Mouse (Mus musculus) testis, adult 2 months (tissue): ENCODE data around the gene Gabarapl2. TPM values are rescaled to one million over a fixed set of nuclear protein-coding genes. Genes with fewer than 3 reads are reported as not detected.

ENCODE experiments used
- H3K27ac ChIP-seq: fragments of 200-500 bp; 2 replicates; pipeline ENCODE4 v1.5.1; 2012; ENCODE audit warnings: low read depth, low read length; ENCODE audit not compliant: control insufficient read depth, insufficient read depth
- H3K27me3 ChIP-seq: fragments of 200-500 bp; 2 replicates; pipeline ENCODE4 v1.6.1; 2012; ENCODE audit warnings: mild to moderate bottlenecking, low read length, moderate library complexity; ENCODE audit not compliant: control insufficient read depth, insufficient read depth
- H3K36me3 ChIP-seq: fragments of 200-500 bp; 2 replicates; pipeline ENCODE4 v1.6.1; 2012; ENCODE audit warnings: mild to moderate bottlenecking, low read length; ENCODE audit not compliant: control insufficient read depth, insufficient read depth
- H3K4me1 ChIP-seq: fragments of 200-500 bp; 2 replicates; pipeline ENCODE4 v1.6.1; 2012; ENCODE audit warnings: low read length; ENCODE audit not compliant: control insufficient read depth, insufficient read depth
- H3K4me3 ChIP-seq: fragments of 200-500 bp; 2 replicates; pipeline ENCODE4 v1.5.1; 2012; ENCODE audit warnings: low read depth, mild to moderate bottlenecking, low read length, moderate library complexity, mixed read lengths; ENCODE audit not compliant: control insufficient read depth
- CTCF ChIP-seq: fragments of 200-500 bp; IDR thresholded peaks from 2 replicates; pipeline ENCODE4 v1.5.1; 2012; ENCODE audit warnings: low read depth, mild to moderate bottlenecking, inconsistent platforms, low read length, moderate library complexity; ENCODE audit not compliant: control insufficient read depth, insufficient read depth, insufficient replicate concordance
- POLR2A ChIP-seq: fragments of 200-500 bp; IDR thresholded peaks from 2 replicates; pipeline ENCODE4 v1.6.1; 2012; ENCODE audit warnings: low read depth, mild to moderate bottlenecking, inconsistent platforms, low read length, moderate library complexity; ENCODE audit not compliant: control insufficient read depth
- polyA plus RNA-seq: library from polyadenylated mRNA; depleted of rRNA; stranded (reverse); fragments of >200 nt; gene quantifications from 2 replicates; pipeline ENCODE4 v1.2.3, GENCODE M21; 2012

Gene Gabarapl2
- polyA plus RNA-seq, 1 experiment = 24.3 TPM

DNA sequence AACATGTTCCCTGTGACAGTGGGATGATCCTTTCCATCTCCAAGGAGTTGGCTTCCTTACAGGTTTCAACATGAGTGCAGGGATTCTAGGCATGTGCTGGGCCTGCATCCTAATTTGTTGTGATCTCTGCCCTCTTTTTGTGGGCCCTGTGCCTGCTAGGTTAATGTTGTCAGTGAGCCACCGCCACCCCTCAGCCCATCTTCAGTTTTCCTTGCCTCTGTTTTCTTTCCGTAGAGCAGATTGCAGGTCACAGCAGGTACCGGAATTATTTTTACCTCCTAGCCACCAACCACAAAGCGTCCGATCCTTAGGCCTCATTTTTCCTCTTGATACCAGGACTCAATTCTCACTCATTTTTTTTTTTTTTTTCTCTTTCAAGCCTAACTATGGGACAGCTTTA is 11.4 kb downstream of the Gabarapl2 start:
- Histone ChIP-seq H3K4me1 (no peaks in the 10 kb centered on the region), H3K4me3 (no peak overlapping the region), H3K27me3 (no peaks in the 10 kb centered on the region), H3K27ac (no peak overlapping the region), H3K36me3 (peaks cover 2% of the 10 kb centered on the region; the same call in 1 of the 2 replicates)
- TF ChIP-seq CTCF = no peak
- TF ChIP-seq POLR2A = no peak

DNA sequence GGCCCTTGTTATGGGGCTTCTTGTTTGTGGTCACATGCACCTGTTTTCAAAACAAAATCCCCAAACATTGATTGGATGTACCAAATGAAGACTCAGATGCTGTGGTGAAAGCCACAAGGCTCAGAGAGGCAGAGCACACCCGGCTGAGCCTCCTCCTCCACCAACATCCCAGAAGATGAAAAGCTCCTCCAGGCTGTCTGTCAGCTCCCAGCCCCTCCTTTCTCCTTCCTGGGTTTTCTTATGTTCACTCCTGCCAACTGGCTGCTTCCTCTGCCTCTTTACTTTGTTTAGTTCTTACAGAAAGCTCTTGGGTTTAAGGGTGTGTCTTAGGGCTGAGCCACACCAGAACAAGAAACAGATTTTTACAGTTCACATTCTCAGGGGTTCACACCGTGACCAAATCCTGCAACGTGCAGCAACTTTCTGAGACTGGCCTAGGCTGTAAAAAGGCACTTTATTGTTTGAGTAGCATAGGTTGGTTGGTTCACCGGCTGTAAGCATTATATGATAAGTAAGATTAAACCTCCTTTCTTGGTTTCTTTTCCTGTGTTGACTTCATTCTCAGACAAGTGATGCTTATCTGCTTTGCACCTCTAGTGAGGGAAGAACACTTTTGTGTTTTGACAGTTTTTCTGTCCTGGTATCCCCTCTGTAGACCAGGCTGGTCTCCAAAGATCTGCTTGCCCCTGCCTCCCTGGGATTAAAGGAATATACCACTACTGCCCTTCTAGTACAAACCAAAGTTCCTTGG is 14.5 kb downstream of the Gabarapl2 start:
- Histone ChIP-seq H3K4me3 (no peak overlapping the region), H3K36me3 (peaks cover 2% of the 10 kb centered on the region; the same call in 1 of the 2 replicates), H3K4me1 (no peaks in the 10 kb centered on the region), H3K27me3 (no peaks in the 10 kb centered on the region), H3K27ac (no peak overlapping the region)
- TF ChIP-seq CTCF = no peak
- no peak for TF ChIP-seq POLR2A

DNA sequence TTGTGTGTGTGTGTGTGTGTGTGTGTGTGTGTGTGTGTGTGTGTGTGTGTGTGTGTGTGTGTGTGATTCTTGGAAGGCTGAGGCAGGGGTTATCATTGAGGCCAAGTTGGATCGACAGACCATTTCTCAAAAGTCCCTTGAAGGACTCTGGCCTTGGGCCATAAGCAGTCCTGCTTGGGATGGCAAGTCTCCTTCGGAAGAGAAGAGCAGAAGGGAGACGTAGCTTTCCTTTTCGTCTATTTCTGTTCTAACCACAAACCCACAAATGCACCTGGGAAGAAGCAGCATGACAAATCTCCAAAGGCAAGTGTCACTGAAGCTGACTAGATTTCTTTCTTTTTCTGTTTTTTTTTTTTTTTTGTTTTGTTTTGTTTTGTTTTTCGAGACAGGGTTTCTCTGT is 15.4 kb downstream of the Gabarapl2 start:
- H3K4me1 ChIP-seq = no peaks in the 10 kb centered on the region
- no peak for TF ChIP-seq CTCF
- no peak for TF ChIP-seq POLR2A
- no peak overlapping the region for H3K27ac ChIP-seq
- peaks cover 2% of the 10 kb centered on the region; the same call in 1 of the 2 replicates for H3K36me3 ChIP-seq
- H3K4me3 ChIP-seq = no peak overlapping the region
- no peaks in the 10 kb centered on the region for H3K27me3 ChIP-seq

DNA sequence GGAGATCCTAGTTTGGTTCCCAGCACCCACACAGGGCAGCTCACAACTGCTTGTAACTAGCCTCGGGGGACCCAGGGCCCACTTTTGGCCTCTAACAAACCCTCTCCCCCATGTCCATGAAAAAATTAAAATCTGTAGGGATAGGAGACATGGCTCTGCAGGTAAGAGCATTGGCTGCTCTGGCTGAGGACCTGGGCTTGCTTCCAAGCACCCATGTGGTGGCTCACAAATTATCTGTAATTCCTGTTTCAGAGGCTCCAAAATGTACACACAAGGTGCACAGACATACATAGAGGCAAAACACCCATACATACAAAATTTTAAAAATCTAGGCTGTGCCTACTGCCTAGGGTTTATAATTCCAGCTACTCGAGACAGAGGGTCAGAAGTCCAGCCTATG is 16.7 kb downstream of the Gabarapl2 start:
- TF ChIP-seq CTCF (no peak), POLR2A (no peak)
- peaks cover 2% of the 10 kb centered on the region; the same call in 1 of the 2 replicates for H3K36me3 ChIP-seq
- no peaks in the 10 kb centered on the region for H3K4me1 ChIP-seq
- no peak overlapping the region for H3K4me3 ChIP-seq
- H3K27me3 ChIP-seq = no peaks in the 10 kb centered on the region
- no peak overlapping the region for H3K27ac ChIP-seq

DNA sequence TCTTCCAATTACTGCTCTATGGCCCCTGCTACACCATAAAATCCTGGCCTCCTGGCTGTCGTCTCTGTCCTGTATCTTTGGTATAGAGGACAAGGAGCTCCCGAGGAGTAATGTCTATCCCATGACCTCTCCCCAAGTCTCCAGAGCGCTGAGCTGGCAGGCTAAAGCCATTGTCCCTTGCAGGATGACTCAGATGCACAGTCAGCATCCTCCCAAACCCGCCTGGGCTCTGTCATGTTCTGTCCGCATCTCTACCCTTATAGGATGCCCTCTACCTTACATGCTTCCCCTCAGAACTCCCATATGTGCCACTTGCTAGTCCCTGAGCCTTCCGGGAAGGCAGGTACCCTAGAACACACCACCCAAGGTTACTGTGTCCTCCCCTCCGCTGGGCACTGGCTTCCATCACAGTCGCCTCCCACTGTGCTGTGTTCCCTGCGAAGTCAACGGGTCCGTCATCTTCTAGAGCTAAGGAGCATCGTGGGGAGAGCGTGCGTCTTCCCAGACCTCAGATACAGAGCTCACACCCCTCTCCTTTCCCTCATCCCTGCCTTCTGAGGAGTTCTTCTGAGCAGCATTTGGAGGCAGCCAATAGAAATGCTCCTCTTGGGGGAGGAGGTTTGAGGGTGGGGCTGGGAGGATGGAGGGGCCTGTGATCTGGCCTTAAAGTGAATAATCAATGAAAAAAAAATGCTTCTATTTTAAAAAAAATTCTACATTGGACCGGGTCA is 20.3 kb downstream of the Gabarapl2 start:
- TF ChIP-seq POLR2A = no peak
- no peak for TF ChIP-seq CTCF
- H3K4me3 ChIP-seq = no peak overlapping the region
- H3K36me3 ChIP-seq = peaks cover 2% of the 10 kb centered on the region; the same call in 1 of the 2 replicates
- no peaks in the 10 kb centered on the region for H3K4me1 ChIP-seq
- no peak overlapping the region for H3K27ac ChIP-seq
- no peaks in the 10 kb centered on the region for H3K27me3 ChIP-seq

DNA sequence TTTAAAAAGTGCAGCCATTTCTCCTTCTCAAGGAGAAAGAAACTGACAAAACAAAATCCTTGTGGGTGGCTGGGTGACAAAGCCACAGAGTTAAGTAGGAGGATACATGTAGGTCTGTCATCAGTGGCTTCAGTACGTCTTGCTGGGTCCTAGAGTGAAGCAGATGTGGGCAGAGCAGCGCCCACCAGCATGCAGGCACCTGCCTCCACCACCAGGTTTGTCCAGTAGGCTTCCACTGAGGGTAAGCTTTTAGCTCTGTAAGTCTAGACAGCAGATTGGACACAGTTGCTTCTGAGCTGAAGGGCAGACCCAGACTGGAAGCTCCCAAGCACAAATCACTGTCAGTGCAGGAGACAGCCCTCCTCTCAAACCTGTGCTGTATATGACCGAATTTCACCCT is 20.8 kb downstream of the Gabarapl2 start:
- Histone ChIP-seq H3K27ac (no peak overlapping the region), H3K4me1 (no peaks in the 10 kb centered on the region)
- TF ChIP-seq CTCF (no peak), POLR2A (no peak)

DNA sequence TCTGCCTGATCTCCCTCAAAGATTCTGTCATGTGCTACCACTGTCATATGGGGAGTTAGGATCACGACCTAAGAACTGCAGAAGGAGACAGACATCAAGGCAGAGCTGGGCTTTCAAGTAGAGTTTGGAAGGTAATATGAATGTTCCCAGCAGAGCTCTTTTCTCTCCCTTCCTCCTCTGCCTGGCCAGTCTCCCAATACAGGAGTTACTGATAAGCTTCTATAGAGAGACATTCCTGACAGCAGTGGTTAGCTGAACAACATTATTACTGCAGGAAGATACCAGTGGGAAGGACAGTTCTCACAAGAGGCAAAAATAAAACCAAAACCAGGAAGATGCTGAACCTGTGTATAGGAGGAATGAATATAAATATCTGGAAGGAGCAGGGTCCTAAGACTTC is 22.1 kb downstream of the Gabarapl2 start:
- Histone ChIP-seq H3K4me3 (peak overlapping the region; percentile 42; the same call in 1 of the 2 replicates), H3K4me1 (no peaks in the 10 kb centered on the region), H3K27me3 (no peaks in the 10 kb centered on the region), H3K36me3 (no peaks in the 10 kb centered on the region), H3K27ac (no peak overlapping the region)
- TF ChIP-seq CTCF (no peak), POLR2A (no peak)

More for the DNA sequence above, 20.8 kb downstream of the Gabarapl2 start:
- no peak overlapping the region for H3K4me3 ChIP-seq
- peaks cover 2% of the 10 kb centered on the region; the same call in 1 of the 2 replicates for H3K36me3 ChIP-seq
- H3K27me3 ChIP-seq = no peaks in the 10 kb centered on the region

DNA sequence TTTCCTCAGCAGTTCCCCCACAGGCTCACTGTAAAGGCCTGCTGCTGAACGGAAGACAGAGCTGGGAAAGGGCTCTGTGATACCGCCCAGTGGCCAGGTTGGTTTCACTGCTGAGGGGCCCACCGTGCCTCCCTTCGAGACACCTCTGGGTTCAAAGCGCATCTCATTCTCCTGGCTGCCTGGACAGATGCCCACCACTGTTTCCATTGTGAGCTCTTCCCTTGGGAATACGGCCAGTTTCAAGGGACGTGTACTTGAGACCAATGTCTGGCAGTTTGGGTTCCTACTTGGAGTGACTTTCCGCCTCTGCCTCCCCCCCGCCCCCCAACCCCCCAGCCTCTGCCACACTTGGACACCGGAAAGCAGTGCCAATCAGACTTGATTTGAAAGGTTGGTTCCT is 22.6 kb downstream of the Gabarapl2 start:
- no peak for TF ChIP-seq CTCF
- no peak for TF ChIP-seq POLR2A
- peak overlapping the region; percentile 42 for H3K4me3 ChIP-seq
- H3K27ac ChIP-seq = no peak overlapping the region

More for the DNA sequence above, 22.6 kb downstream of the Gabarapl2 start:
- Histone ChIP-seq H3K4me1 (no peaks in the 10 kb centered on the region), H3K36me3 (no peaks in the 10 kb centered on the region), H3K27me3 (no peaks in the 10 kb centered on the region)
